ENCODE assay signal across 7 mouse cellular contexts in the genomic region with DNA sequence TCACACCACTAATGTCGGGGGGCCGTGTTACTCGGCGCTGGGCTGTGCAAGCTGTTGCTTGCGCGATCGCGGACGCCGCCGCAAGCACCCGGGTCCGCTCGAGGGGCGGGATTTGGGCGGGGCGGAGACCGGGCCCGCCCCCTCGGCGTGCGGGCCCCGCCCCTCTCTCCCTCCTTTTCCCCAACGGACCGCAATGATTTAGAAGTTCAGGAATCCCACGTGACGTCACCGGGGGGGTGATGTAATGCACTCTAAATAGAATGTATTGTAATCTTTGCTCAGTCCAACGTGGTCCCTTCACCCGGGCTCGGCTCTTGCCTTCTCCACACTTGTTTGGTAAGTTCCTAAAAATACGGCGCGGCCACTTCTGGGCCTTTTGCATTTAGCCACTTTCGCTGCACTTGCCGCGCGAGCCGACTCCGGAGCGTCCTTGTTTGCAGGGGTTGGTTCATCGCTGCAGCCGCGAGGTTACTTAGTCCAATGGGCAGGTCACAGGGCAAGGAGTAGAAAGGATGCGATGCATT. TPM values are rescaled to one million over a fixed set of nuclear protein-coding genes. Genes with fewer than 3 reads are reported as not detected.
DNase-seq lines count a peak whose midpoint lies in the region; ATAC-seq and TF ChIP-seq lines count a peak whose summit lies in the region.

A gene (plus strand): TSS at position 233 of the 524 bp plus-strand sequence.

- H3K27ac ChIP-seq in embryonic facial prominence, embryonic 15.5 days (replicated peaks): peak within 1 kb of the TSS; percentile 55; the same call in 1 of the 2 replicates
- peak within 1 kb of the TSS; percentile 90 for H3K27ac ChIP-seq in heart, embryonic 11.5 days (ENCODE audit: low read depth, low read length)
- H3K27ac ChIP-seq in kidney, embryonic 15.5 days: no peak within 1 kb of the TSS
- H3K27ac ChIP-seq in midbrain, postnatal 0 days (ENCODE audit: low read depth, low read length): no peak within 1 kb of the TSS

- H3K4me1 ChIP-seq in embryonic facial prominence, embryonic 15.5 days: peaks cover 33% of the 10 kb centered on the region
- H3K4me1 ChIP-seq in heart, embryonic 11.5 days (ENCODE audit: control insufficient read depth, insufficient read depth, low read length): peaks cover 14% of the 10 kb centered on the region
- peaks cover 33% of the 10 kb centered on the region for H3K4me1 ChIP-seq in kidney, embryonic 15.5 days
- H3K4me1 ChIP-seq in midbrain, postnatal 0 days (ENCODE audit: insufficient read depth, low read length): no peaks in the 10 kb centered on the region

- H3K27me3 ChIP-seq in embryonic facial prominence, embryonic 15.5 days: peaks cover 53% of the 10 kb centered on the region
- H3K27me3 ChIP-seq in heart, embryonic 11.5 days (ENCODE audit: control insufficient read depth, insufficient read depth, low read length): peaks cover 16% of the 10 kb centered on the region
- H3K27me3 ChIP-seq in kidney, embryonic 15.5 days: peaks cover 89% of the 10 kb centered on the region
- H3K27me3 ChIP-seq in midbrain, postnatal 0 days (ENCODE audit: insufficient read depth, low read length): peaks cover 72% of the 10 kb centered on the region

- peak within 1 kb of the TSS; percentile 96 for H3K4me2 ChIP-seq in embryonic facial prominence, embryonic 15.5 days (replicated peaks)
- H3K4me2 ChIP-seq in heart, embryonic 11.5 days: peak within 1 kb of the TSS; percentile 91
- peak within 1 kb of the TSS; percentile 96 for H3K4me2 ChIP-seq in kidney, embryonic 15.5 days
- peak within 1 kb of the TSS; percentile 96 for H3K4me2 ChIP-seq in midbrain, postnatal 0 days (ENCODE audit: low read depth, low read length, poor library complexity, severe bottlenecking)

- no peak for TF ChIP-seq CTCF in midbrain, postnatal 0 days (IDR thresholded peaks at IDR 0.05)

- H3K9me3 ChIP-seq in embryonic facial prominence, embryonic 15.5 days (replicated peaks): no peaks in the 10 kb centered on the region
- no peaks in the 10 kb centered on the region for H3K9me3 ChIP-seq in heart, embryonic 11.5 days (replicated peaks; ENCODE audit: control insufficient read depth, low read length)
- H3K9me3 ChIP-seq in kidney, embryonic 15.5 days (replicated peaks): no peaks in the 10 kb centered on the region
- no peaks in the 10 kb centered on the region for H3K9me3 ChIP-seq in midbrain, postnatal 0 days (ENCODE audit: low read length)

- peak within 1 kb of the TSS; percentile 50 for H3K9ac ChIP-seq in embryonic facial prominence, embryonic 15.5 days
- H3K9ac ChIP-seq in heart, embryonic 11.5 days (ENCODE audit: low read depth, low read length): peak within 1 kb of the TSS; percentile 90
- H3K9ac ChIP-seq in kidney, embryonic 15.5 days: peak within 1 kb of the TSS; percentile 25
- H3K9ac ChIP-seq in midbrain, postnatal 0 days (replicated peaks; ENCODE audit: low read length, poor library complexity, severe bottlenecking): peak within 1 kb of the TSS; percentile 34

- ATAC-seq in embryonic facial prominence, embryonic 15.5 days (ENCODE audit: insufficient number of reproducible peaks, low FRiP score, low TSS enrichment, low read depth): peak; percentile 85
- ATAC-seq in heart, embryonic 11.5 days (replicated peaks; ENCODE audit: insufficient number of reproducible peaks, low FRiP score, low TSS enrichment): peak; percentile 83
- peak; percentile 86 for ATAC-seq in kidney, embryonic 15.5 days (replicated peaks; ENCODE audit: low FRiP score)
- ATAC-seq in midbrain, postnatal 0 days (ENCODE audit: low FRiP score): peak; percentile 69; the same call in 1 of the 2 replicates

- peak; percentile 93 for DNase-seq in brain, adult 2 months (ENCODE audit: low read depth, low spot score)
- peak; percentile 66 for DNase-seq in liver
- DNase-seq in midbrain, postnatal 0 days (ENCODE audit: low spot score): peak; percentile 72
- peak; percentile 34 to 67 for DNase-seq in spleen, postnatal 4 days (ENCODE audit: low spot score in 2 of 2)

- no peaks in the 10 kb centered on the region for H3K36me3 ChIP-seq in embryonic facial prominence, embryonic 15.5 days
- H3K36me3 ChIP-seq in heart, embryonic 11.5 days (ENCODE audit: control insufficient read depth, insufficient read depth, low read length): no peaks in the 10 kb centered on the region
- H3K36me3 ChIP-seq in kidney, embryonic 15.5 days: no peaks in the 10 kb centered on the region
- no peaks in the 10 kb centered on the region for H3K36me3 ChIP-seq in midbrain, postnatal 0 days (ENCODE audit: insufficient read depth, low read length)

- WGBS in embryonic facial prominence, embryonic 15.5 days: under 1% methylated on average over 45 of the region's 45 CpGs
- WGBS in heart, embryonic 11.5 days (ENCODE audit: insufficient replicate concordance): under 1% methylated on average over 45 of the region's 45 CpGs
- under 1% methylated on average over 43 of the region's 45 CpGs for WGBS in kidney, embryonic 15.5 days
- WGBS in midbrain, postnatal 0 days: under 1% methylated on average over 45 of the region's 45 CpGs

- H3K4me3 ChIP-seq in embryonic facial prominence, embryonic 15.5 days (replicated peaks): peak within 1 kb of the TSS; percentile 61
- peak within 1 kb of the TSS; percentile 75 for H3K4me3 ChIP-seq in heart, embryonic 11.5 days (ENCODE audit: low read depth, low read length)
- peak within 1 kb of the TSS; percentile 58 for H3K4me3 ChIP-seq in kidney, embryonic 15.5 days (replicated peaks)
- H3K4me3 ChIP-seq in midbrain, postnatal 0 days (ENCODE audit: low read depth, low read length): peak within 1 kb of the TSS; percentile 37

RNA-seq across cellular contexts. Expression of the gene that starts here (rescaled TPM):
- polyA plus RNA-seq in embryonic facial prominence, embryonic 15.5 days (2015; fragmentation: Nextera tagmentation; extraction: Ambion mirVana): 28.3 and 31.1 TPM in 2 replicates
- polyA plus RNA-seq in heart, embryonic 11.5 days (2014; fragmentation: Nextera tagmentation; extraction: Ambion mirVana): 26.1 and 30.3 TPM in 2 replicates
- polyA plus RNA-seq in kidney, embryonic 15.5 days (2015; fragmentation: Nextera tagmentation; extraction: Ambion mirVana): 3.4 and 5.4 TPM in 2 replicates
- 2.3 and 3.2 TPM in 2 replicates for total RNA-seq in midbrain, postnatal 0 days (2014; rRNA removed)
- polyA plus RNA-seq in midbrain, postnatal 0 days (2015; fragmentation: Nextera tagmentation; extraction: Ambion mirVana): 1.6 and 1.7 TPM in 2 replicates

Comparison
In these comparisons a context has a peak if more than half of its experiments do, and no peak if none do; other contexts are left out.
1. H3K27ac ChIP-seq: peak in embryonic facial prominence, embryonic 15.5 days (single experiment) and heart, embryonic 11.5 days (single experiment); none in kidney, embryonic 15.5 days (single experiment) and midbrain, postnatal 0 days (single experiment).
2. H3K9ac ChIP-seq: peak in every context shown above with its lines; median percentile 90 in heart, embryonic 11.5 days; 50 in embryonic facial prominence, embryonic 15.5 days; 34 in midbrain, postnatal 0 days; 25 in kidney, embryonic 15.5 days.
3. Peak in every context shown above with its lines, with median percentiles within 50 percentile points of each other: DNase-seq, ATAC-seq, H3K4me2 ChIP-seq and H3K4me3 ChIP-seq.